Mouse (Mus musculus) hindbrain, postnatal 0 days (tissue): ENCODE measurements around the gene P4ha1. TPM values are rescaled to one million over a fixed set of nuclear protein-coding genes. Genes with fewer than 3 reads are reported as not detected.
"Not testable (repeated sequence)": the region's sequence is repeated elsewhere in the genome, so short reads cannot be mapped to it uniquely, and the experiment has no call there.

ENCODE experiments used
- ATAC-seq: fragments of 200-750 bp; cut with Nextera tagmentation; 2 replicates; pipeline ENCODE4 v1.8.0; 2017; ENCODE audit warnings: mild to moderate bottlenecking, moderate TSS enrichment, moderate library complexity
- DNase-seq: peaks from one replicate; pipeline ENCODE4 v3.0.0-alpha.2; 2015; ENCODE audit warnings: low spot score
- H3K27ac ChIP-seq: fragments of 300-500 bp; sonication (generic); 2 replicates; pipeline ENCODE4 v1.5.1; 2014; ENCODE audit warnings: mild to moderate bottlenecking
- H3K27me3 ChIP-seq: fragments of 300-500 bp; sonication (generic); 2 replicates; pipeline ENCODE4 v1.6.1; 2014; ENCODE audit warnings: low read length, mixed read lengths; ENCODE audit not compliant: insufficient read depth
- H3K36me3 ChIP-seq: fragments of 300-500 bp; sonication (generic); 2 replicates; pipeline ENCODE4 v1.6.1; 2014; ENCODE audit warnings: low read length, mixed read lengths; ENCODE audit not compliant: insufficient read depth
- H3K4me1 ChIP-seq: fragments of 300-500 bp; sonication (generic); 2 replicates; pipeline ENCODE4 v1.6.1; 2014; ENCODE audit warnings: antibody characterized with exemption, low read length, mixed read lengths; ENCODE audit not compliant: insufficient read depth
- H3K4me2 ChIP-seq: fragments of 300-500 bp; sonication (generic); 2 replicates; pipeline ENCODE4 v1.6.1; 2014; ENCODE audit warnings: low read depth, mild to moderate bottlenecking, low read length, moderate library complexity, mixed read lengths
- H3K4me3 ChIP-seq: fragments of 300-500 bp; sonication (generic); 2 replicates; pipeline ENCODE4 v1.5.1; 2014; ENCODE audit warnings: low read length
- H3K9ac ChIP-seq: fragments of 300-500 bp; sonication (generic); replicated peaks from 2 replicates; pipeline ENCODE4 v1.6.1; 2014; ENCODE audit warnings: mild to moderate bottlenecking, low read length, moderate library complexity, mixed read lengths
- H3K9me3 ChIP-seq: fragments of 300-500 bp; sonication (generic); 2 replicates; pipeline ENCODE4 v1.6.1; 2016; ENCODE audit warnings: low read length, mixed read lengths
- CTCF ChIP-seq: IDR thresholded peaks from 2 replicates; pipeline ENCODE4 v1.5.1; 2016; ENCODE audit warnings: antibody characterized with exemption, control low read depth, low read depth
- WGBS: fragments of 180-500 bp; shearing (Covaris S2); extraction: QIAGEN DNeasy Blood & Tissue Kit; methylation state at CpG from one replicate; pipeline ENCODE4 v1.1.7; 2014; 5-methylcytosine and 5-hydroxymethylcytosine counted together
- polyA plus RNA-seq: library from polyadenylated mRNA; unstranded; fragments of >200 nt; fragmentation: Nextera tagmentation; extraction: Ambion mirVana; gene quantifications from 2 replicates; pipeline ENCODE4 v1.2.1, GENCODE M21; 2015
- total RNA-seq: library from RNA; depleted of rRNA; stranded (reverse); fragments of >200 nt; gene quantifications from 2 replicates; pipeline ENCODE4 v1.2.3, GENCODE M21; 2014

The P4ha1 gene
- total and polyA plus RNA-seq, 2 experiments from 2014 or later = 12.7 to 17.6 TPM

DNA sequence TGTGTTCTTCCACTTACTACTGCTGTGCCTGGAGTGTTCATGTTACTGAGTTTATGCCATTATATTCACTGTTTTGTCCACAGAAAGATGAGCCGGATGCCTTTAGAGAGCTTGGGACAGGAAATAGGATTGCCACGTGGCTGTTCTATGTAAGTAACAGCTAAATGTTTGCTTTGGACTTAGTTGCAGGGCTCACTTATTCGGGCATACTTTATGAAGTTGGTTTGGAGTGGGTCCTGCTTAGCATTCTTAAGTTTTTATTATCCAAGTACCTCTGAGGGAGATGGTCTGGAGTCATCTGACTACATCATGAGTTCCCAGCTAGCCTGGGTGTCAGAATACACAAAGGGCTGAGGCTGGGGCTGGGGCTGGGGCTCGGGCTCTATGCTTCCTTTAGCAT, 44.1 kb downstream of the P4ha1 start:
- Histone ChIP-seq H3K36me3 (peaks cover 64% of the 10 kb centered on the region), H3K27me3 (no peaks in the 10 kb centered on the region), H3K4me3 (no peak overlapping the region), H3K4me1 (no peaks in the 10 kb centered on the region), H3K4me2 (no peak overlapping the region), H3K9ac (no peak overlapping the region), H3K9me3 (no peaks in the 10 kb centered on the region), H3K27ac (no peak overlapping the region)
- ATAC-seq (no peak), DNase-seq (no peak)
- WGBS = 86% methylated on average over 4 of the region's 4 CpGs
- no peak for TF ChIP-seq CTCF

- Histone ChIP-seq H3K36me3 (peaks cover 56% of the 10 kb centered on the region), H3K27me3 (no peaks in the 10 kb centered on the region), H3K4me3 (no peak overlapping the region), H3K27ac (no peak overlapping the region), H3K9ac (no peak overlapping the region), H3K4me1 (no peaks in the 10 kb centered on the region), H3K9me3 (no peaks in the 10 kb centered on the region), H3K4me2 (no peak overlapping the region)
- ATAC-seq (no peak), DNase-seq (no peak)
- 86% methylated on average over 8 of the region's 8 CpGs for WGBS
- TF ChIP-seq CTCF = no peak
Measured at GRCm38 (mm10) chr10:59368729-59369128, 45.6 kb downstream of the P4ha1 start.

GRCm38 (mm10) chr10:59369426-59369825, 46.3 kb downstream of the P4ha1 start:
- Histone ChIP-seq H3K36me3 (peaks cover 49% of the 10 kb centered on the region), H3K4me1 (no peaks in the 10 kb centered on the region), H3K27me3 (no peaks in the 10 kb centered on the region), H3K4me3 (no peak overlapping the region), H3K27ac (no peak overlapping the region), H3K9ac (no peak overlapping the region), H3K4me2 (no peak overlapping the region), H3K9me3 (no peaks in the 10 kb centered on the region)
- ATAC-seq = no peak
- DNase-seq = no peak
- 91% methylated on average over 9 of the region's 9 CpGs for WGBS
- no peak for TF ChIP-seq CTCF

- ATAC-seq = no peak
- TF ChIP-seq CTCF = no peak
- no peak overlapping the region for H3K9ac ChIP-seq
- peaks cover 3% of the 10 kb centered on the region; the same call in 1 of the 2 replicates for H3K36me3 ChIP-seq
- WGBS = 94% methylated on average over 10 of the region's 10 CpGs
- H3K4me2 ChIP-seq = no peak overlapping the region
- no peaks in the 10 kb centered on the region for H3K27me3 ChIP-seq
- no peak overlapping the region for H3K27ac ChIP-seq
- H3K4me3 ChIP-seq = no peak overlapping the region
- H3K9me3 ChIP-seq = no peaks in the 10 kb centered on the region
- H3K4me1 ChIP-seq = no peaks in the 10 kb centered on the region
- no peak for DNase-seq
Measured at GRCm38 (mm10) chr10:59377906-59378305, 54.8 kb downstream of the P4ha1 start.

- TF ChIP-seq CTCF = peak; percentile 22
- no peak overlapping the region for H3K4me2 ChIP-seq
Measured at GRCm38 (mm10) chr10:59378728-59379127, 55.6 kb downstream of the P4ha1 start.

GRCm38 (mm10) chr10:59379927-59380326, 56.8 kb downstream of the P4ha1 start:
- Histone ChIP-seq H3K27me3 (no peaks in the 10 kb centered on the region), H3K4me2 (no peak overlapping the region), H3K4me1 (no peaks in the 10 kb centered on the region), H3K9ac (no peak overlapping the region), H3K9me3 (no peaks in the 10 kb centered on the region), H3K27ac (no peak overlapping the region), H3K36me3 (no peaks in the 10 kb centered on the region), H3K4me3 (no peak overlapping the region)
- 70% methylated on average over 3 of the region's 3 CpGs for WGBS
- no peak for ATAC-seq
- no peak for DNase-seq
- no peak for TF ChIP-seq CTCF

More at GRCm38 (mm10) chr10:59378728-59379127, 55.6 kb downstream of the P4ha1 start:
- no peak for DNase-seq
- no peaks in the 10 kb centered on the region for H3K4me1 ChIP-seq
- H3K9me3 ChIP-seq = no peaks in the 10 kb centered on the region
- no peaks in the 10 kb centered on the region for H3K36me3 ChIP-seq
- no peaks in the 10 kb centered on the region for H3K27me3 ChIP-seq
- ATAC-seq = no peak
- no peak overlapping the region for H3K27ac ChIP-seq
- WGBS = 89% methylated on average over 4 of the region's 4 CpGs
- H3K4me3 ChIP-seq = no peak overlapping the region
- no peak overlapping the region for H3K9ac ChIP-seq

DNA sequence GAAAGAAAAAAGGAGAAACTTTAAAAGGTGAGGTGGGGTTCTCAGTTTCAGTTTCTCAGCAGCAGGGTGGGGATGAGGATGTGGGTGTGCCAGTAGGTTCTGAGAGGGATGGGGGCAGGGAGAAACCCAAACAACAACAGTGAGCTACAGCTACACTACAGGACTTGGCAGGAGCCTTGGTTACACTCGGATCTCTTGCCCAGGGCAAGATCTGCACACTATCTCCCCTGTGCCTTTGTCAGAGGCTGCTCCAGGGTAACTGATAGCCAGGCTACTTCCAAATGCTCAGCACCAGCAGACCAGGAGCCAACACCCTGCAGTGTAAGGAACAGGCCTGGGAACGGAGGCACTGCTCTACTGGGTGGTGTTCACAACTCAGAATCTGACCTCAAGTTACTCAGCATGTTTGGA, 57.3 kb downstream of the P4ha1 start:
- ATAC-seq (0 out of 2 replicates have a peak, but pooled peaks have one; percentile 18), DNase-seq (no peak)
- TF ChIP-seq CTCF = no peak
- no peaks in the 10 kb centered on the region for H3K9me3 ChIP-seq
- no peak overlapping the region for H3K27ac ChIP-seq
- no peaks in the 10 kb centered on the region for H3K27me3 ChIP-seq
- 66% methylated on average over 2 of the region's 2 CpGs for WGBS
- no peak overlapping the region for H3K4me2 ChIP-seq
- no peak overlapping the region for H3K9ac ChIP-seq
- no peak overlapping the region for H3K4me3 ChIP-seq
- no peaks in the 10 kb centered on the region for H3K36me3 ChIP-seq
- no peaks in the 10 kb centered on the region for H3K4me1 ChIP-seq

DNA sequence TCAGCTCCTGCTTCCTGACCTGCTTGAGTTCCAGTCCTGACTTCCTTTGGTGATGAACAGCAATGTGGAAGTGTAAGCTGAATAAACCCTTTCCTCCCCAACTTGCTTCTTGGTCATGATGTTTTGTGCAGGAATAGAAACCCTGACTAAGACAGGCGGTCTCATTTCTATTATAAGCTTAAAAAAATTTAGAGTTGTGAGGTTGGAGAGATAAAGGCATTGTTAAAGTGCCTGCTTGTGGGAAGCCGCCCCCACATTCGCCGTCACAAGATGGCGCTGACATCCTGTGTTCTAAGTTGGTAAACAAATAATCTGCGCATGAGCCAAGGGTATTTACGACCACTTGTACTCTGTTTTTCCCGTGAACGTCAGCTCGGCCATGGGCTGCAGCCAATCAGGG, 58.5 kb downstream of the P4ha1 start:
- H3K4me3 ChIP-seq, H3K36me3 ChIP-seq, H3K9ac ChIP-seq, H3K4me1 ChIP-seq, H3K4me2 ChIP-seq, DNase-seq, ATAC-seq, H3K27me3 ChIP-seq, H3K9me3 ChIP-seq, H3K27ac ChIP-seq: not testable (repeated sequence)
- WGBS = 84% methylated on average over 6 of the region's 10 CpGs
